Mouse (Mus musculus): ENCODE measurements at regions not wholly inside any gene's neighbourhood (a gene's known extent, or its start where the extent isn't known, plus 50 kb on each side); places are given as distances from the start of the nearest gene placed in this dataset.

DNA sequence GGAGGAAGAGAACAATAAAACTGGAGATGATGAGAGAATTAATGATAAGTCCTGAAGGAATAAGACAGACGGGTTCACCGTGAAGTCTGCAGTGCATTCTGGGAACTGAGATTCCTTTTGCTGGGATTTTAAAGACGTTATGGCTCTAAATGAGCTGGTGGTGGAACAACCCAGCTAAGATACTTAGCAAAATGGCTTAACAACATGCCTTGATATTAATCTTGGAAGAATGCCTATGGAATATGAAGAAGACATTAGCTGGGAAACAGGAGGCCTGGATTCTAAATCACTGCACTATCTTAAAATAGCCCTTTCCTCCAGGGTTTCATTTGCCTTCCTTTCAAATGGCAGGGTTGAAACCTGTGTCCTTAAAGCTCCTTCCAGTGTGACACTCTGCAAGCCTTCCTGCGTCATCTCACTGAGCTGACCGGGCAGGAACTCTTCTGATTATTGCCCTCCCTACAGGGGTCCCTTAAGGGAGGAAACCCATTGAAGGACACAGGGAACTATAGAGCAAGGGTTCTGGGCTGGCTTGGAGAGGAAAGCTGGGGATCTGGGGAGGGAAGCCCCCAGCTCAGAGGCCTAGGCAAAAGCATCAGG is 323.9 kb upstream of the Trib2 start:
- Histone ChIP-seq H3K36me3 (ENCODE audit: insufficient read depth, low read length) (no peaks in the 10 kb centered on the region), H3K4me3 (ENCODE audit: low read length) (no peak overlapping the region), H3K4me2 (ENCODE audit: low read depth, low read length) (no peak overlapping the region), H3K4me1 (ENCODE audit: insufficient read depth, low read length) (no peaks in the 10 kb centered on the region), H3K9ac (replicated peaks; ENCODE audit: low read length) (no peak overlapping the region), H3K27ac (no peak overlapping the region), H3K27me3 (ENCODE audit: insufficient read depth, low read length) (no peaks in the 10 kb centered on the region), H3K9me3 (ENCODE audit: low read length) (no peaks in the 10 kb centered on the region)
- TF ChIP-seq CTCF (IDR thresholded peaks at IDR 0.05; ENCODE audit: low read depth): no peak
- 61% methylated on average over 5 of the region's 5 CpGs for WGBS
- DNase-seq (ENCODE audit: low spot score): no peak
- ATAC-seq: no peak

DNA sequence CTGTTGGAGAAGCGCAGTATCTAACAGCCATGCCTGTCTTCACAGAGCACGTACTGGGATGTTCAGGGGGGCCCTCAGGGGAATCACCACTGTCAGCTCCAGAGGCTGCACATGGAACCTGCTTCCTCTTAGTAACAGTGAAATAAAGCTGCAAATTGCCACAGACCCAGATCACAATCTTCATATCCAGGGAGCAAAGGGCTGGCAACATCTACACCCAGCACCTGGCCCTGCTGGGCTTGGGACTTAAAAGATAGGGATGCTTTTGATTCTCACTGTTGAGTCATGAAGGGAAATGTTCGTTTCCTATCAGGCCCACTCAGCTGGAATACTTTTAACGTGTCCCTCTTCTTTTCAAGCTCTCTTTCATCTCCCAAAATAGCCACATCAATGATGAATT is 322.4 kb upstream of the Trib2 start:
- H3K4me1 ChIP-seq (ENCODE audit: insufficient read depth, low read length): no peaks in the 10 kb centered on the region
- no peaks in the 10 kb centered on the region for H3K27me3 ChIP-seq (ENCODE audit: insufficient read depth, low read length)
- ATAC-seq (no peak), DNase-seq (ENCODE audit: low spot score) (no peak)
- WGBS: 62% methylated on average over 4 of the region's 4 CpGs
- no peak overlapping the region for H3K27ac ChIP-seq
- no peak for TF ChIP-seq CTCF (IDR thresholded peaks at IDR 0.05; ENCODE audit: low read depth)
- no peaks in the 10 kb centered on the region for H3K36me3 ChIP-seq (ENCODE audit: insufficient read depth, low read length)
- H3K9ac ChIP-seq (replicated peaks; ENCODE audit: low read length): no peak overlapping the region
- H3K4me2 ChIP-seq (ENCODE audit: low read depth, low read length): no peak overlapping the region
- H3K9me3 ChIP-seq (ENCODE audit: low read length): no peaks in the 10 kb centered on the region
- no peak overlapping the region for H3K4me3 ChIP-seq (ENCODE audit: low read length)

DNA sequence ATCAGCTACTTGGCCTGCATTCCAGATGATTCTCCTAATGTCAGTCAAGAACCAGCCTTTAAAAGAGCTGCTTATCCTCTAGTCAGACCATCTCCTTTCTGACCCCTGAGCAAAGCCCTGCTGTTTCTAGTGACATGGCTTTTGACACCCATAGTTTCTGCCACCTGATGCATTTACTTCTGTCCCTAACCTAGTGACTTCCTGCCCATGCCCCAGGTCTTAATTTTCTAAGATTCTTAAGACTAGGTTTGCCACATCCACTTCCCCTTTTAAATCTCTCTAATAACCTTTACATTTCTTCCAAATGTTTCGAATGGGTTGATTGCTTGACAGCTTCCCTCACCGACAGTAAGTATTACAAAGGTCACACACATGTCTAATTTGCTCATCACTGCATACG is 321.1 kb upstream of the Trib2 start:
- Histone ChIP-seq H3K9ac (replicated peaks; ENCODE audit: low read length) (no peak overlapping the region), H3K4me3 (ENCODE audit: low read length) (no peak overlapping the region), H3K9me3 (ENCODE audit: low read length) (no peaks in the 10 kb centered on the region), H3K4me2 (ENCODE audit: low read depth, low read length) (no peak overlapping the region), H3K4me1 (ENCODE audit: insufficient read depth, low read length) (no peaks in the 10 kb centered on the region), H3K27ac (no peak overlapping the region), H3K36me3 (ENCODE audit: insufficient read depth, low read length) (no peaks in the 10 kb centered on the region), H3K27me3 (ENCODE audit: insufficient read depth, low read length) (no peaks in the 10 kb centered on the region)
- no peak for DNase-seq (ENCODE audit: low spot score)
- WGBS: 83% methylated on average over 3 of the region's 3 CpGs
- no peak for TF ChIP-seq CTCF (IDR thresholded peaks at IDR 0.05; ENCODE audit: low read depth)
- ATAC-seq: no peak

DNA sequence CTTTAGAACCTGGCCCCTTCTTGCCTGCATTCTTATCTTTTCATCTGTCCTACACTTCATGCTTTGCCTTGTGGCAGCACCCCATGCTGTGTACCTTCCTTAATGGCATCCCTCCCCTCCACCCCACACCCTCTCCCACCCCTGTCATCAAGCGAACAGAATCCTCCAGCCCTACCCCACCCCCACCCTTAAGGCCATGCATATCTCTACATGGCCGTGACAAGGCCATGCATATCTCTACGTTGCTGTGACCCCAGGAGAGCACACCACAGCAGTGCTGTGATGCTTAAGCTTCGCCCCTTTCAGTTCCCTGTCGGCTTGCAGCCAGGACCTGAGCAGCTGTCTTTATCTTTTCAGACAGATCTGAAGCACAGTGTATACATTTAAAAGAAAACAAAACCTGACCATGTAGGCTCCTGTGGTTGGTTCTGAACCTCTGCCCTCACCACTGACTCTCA is 319.5 kb upstream of the Trib2 start:
- no peaks in the 10 kb centered on the region for H3K9me3 ChIP-seq (ENCODE audit: low read length)
- 25% methylated on average over 5 of the region's 5 CpGs for WGBS
- DNase-seq (ENCODE audit: low spot score) (no peak), ATAC-seq (no peak)
- no peaks in the 10 kb centered on the region for H3K4me1 ChIP-seq (ENCODE audit: insufficient read depth, low read length)
- no peaks in the 10 kb centered on the region for H3K36me3 ChIP-seq (ENCODE audit: insufficient read depth, low read length)
- no peaks in the 10 kb centered on the region for H3K27me3 ChIP-seq (ENCODE audit: insufficient read depth, low read length)
- H3K9ac ChIP-seq (replicated peaks; ENCODE audit: low read length): no peak overlapping the region
- no peak for TF ChIP-seq CTCF (IDR thresholded peaks at IDR 0.05; ENCODE audit: low read depth)
- no peak overlapping the region for H3K27ac ChIP-seq
- no peak overlapping the region for H3K4me3 ChIP-seq (ENCODE audit: low read length)
- no peak overlapping the region for H3K4me2 ChIP-seq (ENCODE audit: low read depth, low read length)

- Histone ChIP-seq H3K4me2 (ENCODE audit: low read depth, low read length) (no peak overlapping the region), H3K4me1 (ENCODE audit: insufficient read depth, low read length) (no peaks in the 10 kb centered on the region), H3K27me3 (ENCODE audit: insufficient read depth, low read length) (no peaks in the 10 kb centered on the region), H3K27ac (no peak overlapping the region), H3K36me3 (ENCODE audit: insufficient read depth, low read length) (no peaks in the 10 kb centered on the region), H3K9me3 (ENCODE audit: low read length) (no peaks in the 10 kb centered on the region), H3K4me3 (ENCODE audit: low read length) (no peak overlapping the region), H3K9ac (replicated peaks; ENCODE audit: low read length) (no peak overlapping the region)
- TF ChIP-seq CTCF (IDR thresholded peaks at IDR 0.05; ENCODE audit: low read depth): no peak
- no peak for DNase-seq (ENCODE audit: low spot score)
- no peak for ATAC-seq
- WGBS: 36% methylated on average over 4 of the region's 4 CpGs
Observed at GRCm38 (mm10) chr12:16135602-16136213, 319.0 kb upstream of the Trib2 start.

DNA sequence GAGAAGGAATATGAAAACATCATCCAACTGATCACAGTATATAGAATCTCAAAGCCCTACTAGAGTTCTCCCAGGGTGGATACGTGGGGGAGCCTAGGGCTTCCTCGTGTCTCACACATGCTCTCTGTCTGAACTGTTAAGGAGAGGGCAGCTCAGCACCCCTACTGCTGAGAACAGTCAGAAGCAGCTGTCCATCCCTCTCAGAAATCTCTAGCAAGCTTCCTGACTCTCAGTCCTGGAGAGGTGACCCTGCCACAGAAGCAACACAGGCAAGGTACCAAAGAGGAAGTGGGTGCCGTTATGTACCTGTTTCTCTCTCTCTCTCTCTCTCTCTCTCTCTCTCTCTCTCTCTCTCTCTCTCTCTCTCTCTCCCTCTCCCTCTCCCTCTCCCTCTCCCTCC is 317.7 kb upstream of the Trib2 start:
- no peaks in the 10 kb centered on the region for H3K4me1 ChIP-seq (ENCODE audit: insufficient read depth, low read length)
- H3K9me3 ChIP-seq (ENCODE audit: low read length): no peaks in the 10 kb centered on the region
- no peak for TF ChIP-seq CTCF (IDR thresholded peaks at IDR 0.05; ENCODE audit: low read depth)
- H3K27ac ChIP-seq: no peak overlapping the region
- no peaks in the 10 kb centered on the region for H3K36me3 ChIP-seq (ENCODE audit: insufficient read depth, low read length)
- no peak overlapping the region for H3K4me2 ChIP-seq (ENCODE audit: low read depth, low read length)
- DNase-seq (ENCODE audit: low spot score) (no peak), ATAC-seq (no peak)
- H3K9ac ChIP-seq (replicated peaks; ENCODE audit: low read length): no peak overlapping the region
- no peak overlapping the region for H3K4me3 ChIP-seq (ENCODE audit: low read length)
- H3K27me3 ChIP-seq (ENCODE audit: insufficient read depth, low read length): no peaks in the 10 kb centered on the region
- 82% methylated on average over 3 of the region's 3 CpGs for WGBS

GRCm38 (mm10) chr12:16133253-16133652 is 316.5 kb upstream of the Trib2 start:
- no peak for TF ChIP-seq CTCF (IDR thresholded peaks at IDR 0.05; ENCODE audit: low read depth)
- Histone ChIP-seq H3K36me3 (ENCODE audit: insufficient read depth, low read length) (no peaks in the 10 kb centered on the region), H3K4me3 (ENCODE audit: low read length) (no peak overlapping the region), H3K4me1 (ENCODE audit: insufficient read depth, low read length) (no peaks in the 10 kb centered on the region), H3K9ac (replicated peaks; ENCODE audit: low read length) (no peak overlapping the region), H3K9me3 (ENCODE audit: low read length) (no peaks in the 10 kb centered on the region), H3K4me2 (ENCODE audit: low read depth, low read length) (no peak overlapping the region), H3K27ac (no peak overlapping the region), H3K27me3 (ENCODE audit: insufficient read depth, low read length) (no peaks in the 10 kb centered on the region)
- DNase-seq (ENCODE audit: low spot score) (no peak), ATAC-seq (no peak)
- 74% methylated on average over 3 of the region's 3 CpGs for WGBS
